Mouse (Mus musculus) heart, adult 2 months (tissue): ENCODE data around the gene Supt6.
A peak's percentile ranks its signal among the peaks of the same experiment; 100 is the strongest.

ENCODE experiments used
- CTCF ChIP-seq: fragments of 200-600 bp; IDR thresholded peaks from 2 replicates; pipeline ENCODE4 v1.8.1; 2022; ENCODE audit warnings: antibody characterized with exemption, mild to moderate bottlenecking, moderate library complexity
- EP300 ChIP-seq: fragments of 200-500 bp; IDR thresholded peaks from 2 replicates; pipeline ENCODE4 v1.6.1; 2011; ENCODE audit warnings: low read depth, low read length, control low read depth; ENCODE audit not compliant: insufficient read depth
- POLR2A ChIP-seq: fragments of 200-500 bp; IDR thresholded peaks from 2 replicates; pipeline ENCODE4 v1.6.1; 2011; ENCODE audit warnings: mild to moderate bottlenecking, low read depth, low read length, control low read depth; ENCODE audit not compliant: insufficient read depth

DNA sequence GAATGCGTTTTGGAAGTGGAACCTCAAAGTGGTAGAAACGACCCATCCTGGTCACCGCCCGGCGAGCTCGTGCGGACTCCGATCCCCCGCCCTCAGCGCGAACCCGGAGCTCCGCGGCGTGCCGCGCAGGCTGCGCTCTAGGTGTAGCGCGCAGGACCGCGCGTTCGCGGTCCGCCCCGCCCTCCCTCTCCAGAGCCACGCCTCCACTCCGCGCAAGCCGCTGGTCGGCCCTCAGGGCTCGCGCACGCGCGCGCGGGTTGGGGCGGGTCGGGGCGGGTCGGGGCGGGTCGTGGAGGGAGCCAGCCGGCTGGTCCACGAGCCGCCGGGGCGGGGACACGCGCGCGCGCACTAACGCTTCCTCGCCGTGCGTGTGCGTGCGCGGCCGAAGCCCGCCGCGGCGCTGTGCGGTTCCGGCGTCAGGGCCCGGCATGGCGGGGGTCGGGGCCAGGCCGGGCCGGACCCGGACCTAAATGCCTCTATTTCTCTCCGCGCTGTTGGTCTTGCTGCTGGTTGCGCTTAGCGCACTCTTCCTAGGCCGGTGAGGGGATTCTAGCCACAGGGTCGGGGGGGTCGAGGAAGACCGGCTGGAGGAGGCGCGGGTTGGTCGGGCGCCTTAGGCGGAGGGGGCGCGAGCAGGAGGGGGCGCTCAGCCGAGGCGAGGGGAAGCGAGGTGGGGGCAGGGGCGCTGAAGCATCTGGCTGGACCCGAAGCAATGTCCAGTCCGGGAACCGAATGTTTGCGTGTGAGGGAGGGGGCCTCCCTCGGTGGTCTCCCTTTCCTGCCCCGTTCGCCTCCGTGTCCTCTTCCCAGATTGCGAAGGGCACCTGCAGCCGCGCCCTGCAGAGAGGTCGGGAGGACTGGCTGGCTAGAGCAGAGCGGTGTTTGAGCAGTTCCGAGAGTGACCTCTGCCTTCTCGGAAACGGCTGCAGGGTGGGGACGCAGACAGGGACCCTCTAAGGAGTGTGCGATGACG, 15.9 kb upstream of the Supt6 start, which contains the start of gene 2610507B11Rik:
- TF ChIP-seq CTCF (0 out of 2 replicates have a peak, but pooled peaks have one; percentile 1), POLR2A (peak; percentile 78), EP300 (no peak)
